Mouse (Mus musculus) CD4-positive, CD25-positive, alpha-beta regulatory T cell (primary cell): ENCODE data around the gene Zfp462. TPM values are rescaled to one million over a fixed set of nuclear protein-coding genes. Genes with fewer than 3 reads are reported as not detected.

ENCODE experiments used
- polyA plus RNA-seq: library from polyadenylated mRNA; unstranded; fragments of 100-300 nt; shearing (Covaris generic); gene quantifications from one replicate; pipeline ENCODE4 v1.2.1, GENCODE M21; 2017

Zfp462 gene
- polyA plus RNA-seq, result not detected

DNA sequence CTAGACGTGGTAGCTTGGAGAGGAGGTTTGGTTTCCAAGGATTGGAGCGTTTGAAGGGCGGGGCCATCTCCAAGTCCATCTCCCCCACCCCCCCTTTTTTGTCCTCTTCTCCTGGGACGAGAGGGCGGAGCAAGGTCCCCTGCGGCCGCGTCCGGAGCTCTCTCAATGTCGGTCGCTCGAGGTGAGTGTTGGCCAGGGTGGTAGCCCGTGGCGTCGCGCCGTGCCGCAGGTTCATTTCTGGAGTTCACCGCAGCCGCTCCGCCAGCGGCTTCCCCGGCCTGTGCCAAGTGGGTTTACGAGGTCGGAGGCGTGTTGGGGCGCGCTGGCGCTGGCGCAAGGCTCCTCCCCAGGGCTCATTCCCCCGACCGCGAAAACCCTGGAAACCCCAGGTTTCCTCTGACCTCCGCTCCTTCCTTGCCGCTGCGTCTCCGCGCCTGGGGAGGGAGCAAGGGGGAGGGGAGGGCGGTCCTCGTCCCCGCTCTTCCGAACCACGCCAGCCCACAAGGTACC is at the start of gene Zfp462:
Zfp462 (plus strand) TSS at position 128 of the 510 bp plus-strand sequence.

